Mouse (Mus musculus): Measurements from ENCODE around the gene Tectb. TPM values are rescaled to one million over a fixed set of nuclear protein-coding genes. Genes with fewer than 3 reads are reported as not detected.

Gene Tectb
- polyA plus RNA-seq (2015; fragmentation: Illumina TruSeq; extraction: RNeasy Lipid Tissue Mini Kit (QIAGEN cat#74804); ENCODE audit: low read depth, low replicate concordance): not detected

DNA sequence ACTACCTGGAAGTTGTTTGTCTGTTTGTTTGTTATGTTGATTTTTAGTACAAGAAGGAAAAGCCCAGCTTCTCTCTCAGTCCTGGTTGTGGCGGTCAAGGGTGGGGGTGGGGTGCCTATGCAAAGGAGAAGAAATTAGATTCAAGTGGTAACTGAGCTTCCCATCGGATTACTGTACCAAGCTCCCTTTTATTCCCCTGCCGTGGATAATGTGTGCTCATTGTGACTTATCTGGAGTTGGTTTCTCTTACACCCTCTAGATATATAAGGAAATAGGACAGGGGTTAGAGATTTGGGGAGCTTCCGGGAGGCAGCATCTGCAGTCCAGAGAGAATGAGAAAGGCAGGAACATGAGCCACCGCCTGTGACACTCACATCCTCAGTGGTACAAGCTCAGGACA, at the start of gene Tectb:
Gene Tectb (plus strand): TSS at position 301 of the 400 bp plus-strand sequence.

GRCm38 (mm10) chr19:55241186-55241645, 60.7 kb downstream of the Tectb start, which contains the start of gene Gucy2g:
Gene Gucy2g (minus strand): TSS chr19:55241236.

Other genes starting within 250 kb of the Tectb start
- 34.4 TPM for gene Gpam, start 53.5 kb upstream of the Tectb start, polyA plus RNA-seq (2015; fragmentation: Illumina TruSeq; extraction: RNeasy Lipid Tissue Mini Kit (QIAGEN cat#74804); ENCODE audit: low read depth, low replicate concordance)
- gene Gucy2g, start 60.5 kb downstream of the Tectb start, polyA plus RNA-seq (2015; fragmentation: Illumina TruSeq; extraction: RNeasy Lipid Tissue Mini Kit (QIAGEN cat#74804); ENCODE audit: low read depth, low replicate concordance): 3.9 TPM
- gene Acsl5, start 71.2 kb downstream of the Tectb start, polyA plus RNA-seq (2015; fragmentation: Illumina TruSeq; extraction: RNeasy Lipid Tissue Mini Kit (QIAGEN cat#74804); ENCODE audit: low read depth, low replicate concordance): 41.8 TPM
- 28.4 TPM for gene Zdhhc6, start 135.3 kb downstream of the Tectb start, polyA plus RNA-seq (2015; fragmentation: Illumina TruSeq; extraction: RNeasy Lipid Tissue Mini Kit (QIAGEN cat#74804); ENCODE audit: low read depth, low replicate concordance)
- 43.1 TPM for gene Vti1a, start 135.6 kb downstream of the Tectb start, polyA plus RNA-seq (2015; fragmentation: Illumina TruSeq; extraction: RNeasy Lipid Tissue Mini Kit (QIAGEN cat#74804); ENCODE audit: low read depth, low replicate concordance)

Data from brain, adult 10 weeks (tissue).